Mouse (Mus musculus): Measurements from ENCODE around the gene Scamp3. TPM values are rescaled to one million over a fixed set of nuclear protein-coding genes. Genes with fewer than 3 reads are reported as not detected.

Scamp3 gene
- polyA plus RNA-seq, 1 experiment from 2014 or later, result 128 TPM

DNA sequence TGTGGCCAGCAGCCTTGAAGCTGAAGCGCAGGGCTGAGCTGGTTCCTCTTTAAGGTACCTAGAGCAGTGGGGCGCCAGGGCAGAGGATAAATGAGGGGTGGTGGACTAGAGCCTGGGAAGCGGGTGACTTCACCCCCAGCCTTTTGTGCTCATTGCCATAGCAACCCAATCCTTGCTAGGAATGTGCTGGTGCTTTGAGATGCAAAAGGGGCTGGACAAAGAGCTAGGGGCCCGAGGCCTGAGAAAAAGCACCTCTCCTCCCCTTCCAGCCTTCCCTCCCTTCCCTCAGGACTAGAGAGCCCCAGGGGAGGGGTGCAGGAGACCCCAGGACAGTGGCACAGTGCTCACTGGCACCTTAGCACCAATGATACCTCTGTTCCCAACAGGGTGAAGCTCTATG lies 48.6 kb downstream of the Scamp3 start:
- 10% methylated on average over 4 of the region's 4 CpGs for WGBS
- DNase-seq (ENCODE audit: low spot score), result peak; percentile 74

DNA sequence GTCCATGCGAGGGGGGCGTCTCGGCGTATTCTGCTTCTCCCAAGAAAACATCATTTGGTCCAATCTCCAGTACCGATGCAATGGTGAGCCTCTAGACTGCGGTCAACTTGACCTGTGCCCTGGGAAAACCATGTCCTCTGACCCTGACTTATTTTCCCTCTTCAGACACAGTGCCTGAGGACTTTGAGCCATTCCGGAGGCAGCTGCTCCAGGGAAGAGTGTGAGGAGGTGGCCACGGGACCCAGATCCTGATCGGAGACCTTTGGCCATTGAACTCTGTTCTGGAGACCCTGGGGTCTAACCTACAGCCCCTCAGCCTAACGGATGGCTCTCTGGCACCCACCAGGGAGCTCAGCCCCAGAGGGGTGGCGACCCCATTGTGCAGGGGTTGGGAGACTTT lies 49.1 kb downstream of the Scamp3 start:
- WGBS, result 8% methylated on average over 11 of the region's 11 CpGs
- Histone ChIP-seq H3K9me3 (ENCODE audit: control insufficient read depth, low read length) (no peaks in the 10 kb centered on the region), H3K36me3 (replicated peaks; ENCODE audit: control insufficient read depth, insufficient read depth) (no peaks in the 10 kb centered on the region; the same call in 1 of the 2 replicates), H3K4me2 (replicated peaks) (peak overlapping the region; percentile 56), H3K4me1 (replicated peaks; ENCODE audit: control insufficient read depth, insufficient read depth, low read length) (peaks cover 35% of the 10 kb centered on the region), H3K27me3 (ENCODE audit: control insufficient read depth, insufficient read depth, low read length) (no peaks in the 10 kb centered on the region), H3K9ac (peak overlapping the region; percentile 66), H3K27ac (peak overlapping the region; percentile 81), H3K4me3 (replicated peaks; ENCODE audit: low read length) (peak overlapping the region; percentile 38)
- DNase-seq (ENCODE audit: low spot score), result no peak
- no peak for ATAC-seq (ENCODE audit: low FRiP score)

More for the DNA sequence above, 48.6 kb downstream of the Scamp3 start:
- no peaks in the 10 kb centered on the region for H3K27me3 ChIP-seq (ENCODE audit: control insufficient read depth, insufficient read depth, low read length)
- peak overlapping the region; percentile 38 for H3K4me3 ChIP-seq (replicated peaks; ENCODE audit: low read length)
- peak overlapping the region; percentile 66 for H3K9ac ChIP-seq
- peak; percentile 69 for ATAC-seq (ENCODE audit: low FRiP score)
- H3K4me1 ChIP-seq (replicated peaks; ENCODE audit: control insufficient read depth, insufficient read depth, low read length), result peaks cover 35% of the 10 kb centered on the region
- no peaks in the 10 kb centered on the region; the same call in 1 of the 2 replicates for H3K36me3 ChIP-seq (replicated peaks; ENCODE audit: control insufficient read depth, insufficient read depth)
- H3K4me2 ChIP-seq (replicated peaks), result peak overlapping the region; percentile 56
- H3K27ac ChIP-seq, result peak overlapping the region; percentile 81
- H3K9me3 ChIP-seq (ENCODE audit: control insufficient read depth, low read length), result no peaks in the 10 kb centered on the region

DNA sequence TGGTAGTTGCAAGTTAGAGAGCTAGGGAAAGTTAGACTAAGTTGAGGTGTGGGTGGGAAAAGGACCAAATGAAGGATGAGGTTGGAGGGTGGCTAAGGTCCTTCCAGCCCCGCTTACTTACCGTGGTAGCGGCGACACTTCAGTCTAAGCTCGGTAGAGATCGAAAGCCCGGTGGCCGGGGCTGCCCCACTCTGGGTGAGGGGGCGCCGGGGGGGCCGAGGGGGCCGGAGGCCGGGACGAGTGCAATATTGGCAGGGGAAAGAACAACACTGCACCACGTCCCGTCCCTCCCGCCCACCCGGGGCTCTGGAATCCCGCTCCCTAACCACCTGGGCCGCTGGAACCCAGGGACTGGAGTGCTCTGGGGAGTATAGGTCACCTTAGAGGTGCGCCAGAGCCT lies 49.6 kb downstream of the Scamp3 start, which contains the start of gene Mtx1:
Gene Mtx1, minus strand, starts transcription at position 189 of the 400 bp plus-strand sequence.
- H3K9me3 ChIP-seq (ENCODE audit: control insufficient read depth, low read length), result no peaks in the 10 kb centered on the region
- peaks cover 35% of the 10 kb centered on the region for H3K4me1 ChIP-seq (replicated peaks; ENCODE audit: control insufficient read depth, insufficient read depth, low read length)
- no peak for ATAC-seq (ENCODE audit: low FRiP score)
- peak within 1 kb of the TSS; percentile 56 for H3K4me2 ChIP-seq (replicated peaks)
- H3K27ac ChIP-seq, result peak within 1 kb of the TSS; percentile 81
- H3K9ac ChIP-seq, result peak within 1 kb of the TSS; percentile 66
- peak within 1 kb of the TSS; percentile 38 for H3K4me3 ChIP-seq (replicated peaks; ENCODE audit: low read length)
- no peak for DNase-seq (ENCODE audit: low spot score)
- H3K27me3 ChIP-seq (ENCODE audit: control insufficient read depth, insufficient read depth, low read length), result no peaks in the 10 kb centered on the region
- WGBS, result 3% methylated on average over 21 of the region's 21 CpGs
- no peaks in the 10 kb centered on the region; the same call in 1 of the 2 replicates for H3K36me3 ChIP-seq (replicated peaks; ENCODE audit: control insufficient read depth, insufficient read depth)

DNA sequence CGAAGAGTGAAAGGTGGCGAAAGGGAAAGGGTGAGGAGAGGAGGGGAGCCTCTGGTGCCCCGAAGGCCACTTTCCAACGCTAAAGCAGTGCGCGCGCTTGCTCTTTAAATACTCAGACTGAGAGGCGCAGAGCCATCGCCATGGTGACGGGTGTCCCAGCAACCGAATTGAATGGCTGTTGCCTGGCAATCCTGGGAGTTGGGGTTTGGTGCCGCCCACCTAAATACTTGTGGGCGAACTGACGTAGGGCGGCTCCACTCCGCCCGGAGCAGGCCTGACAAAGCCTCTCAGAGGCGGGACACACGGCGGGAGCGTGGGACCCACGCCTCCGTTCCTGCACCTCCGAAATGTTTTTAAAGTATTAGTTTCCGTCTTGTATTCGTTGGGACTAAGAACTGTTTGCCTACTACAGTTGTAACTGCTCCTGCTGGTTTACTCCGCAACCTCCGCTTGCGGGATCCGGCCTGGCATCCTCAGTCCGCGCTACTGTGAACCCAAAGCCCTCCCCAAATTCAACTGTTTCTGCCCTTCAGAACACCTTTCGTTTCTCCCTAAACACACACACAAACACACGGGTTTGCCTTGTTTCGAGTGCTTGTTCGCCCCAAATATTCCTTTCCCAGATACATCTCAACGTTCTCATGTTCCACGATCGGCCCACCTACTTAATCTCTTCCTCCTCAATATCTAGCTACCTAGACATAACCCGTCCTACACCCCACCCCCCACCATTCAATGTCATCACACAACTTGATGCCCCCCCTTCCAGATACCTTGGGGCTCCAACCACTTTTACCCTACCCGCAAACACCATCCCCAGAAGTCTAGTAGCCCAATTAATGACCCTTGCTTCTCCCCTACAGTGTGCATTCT lies 50.3 kb downstream of the Scamp3 start:
- no peaks in the 10 kb centered on the region for H3K27me3 ChIP-seq (ENCODE audit: control insufficient read depth, insufficient read depth, low read length)
- peak overlapping the region; percentile 81 for H3K27ac ChIP-seq
- H3K9me3 ChIP-seq (ENCODE audit: control insufficient read depth, low read length), result no peaks in the 10 kb centered on the region
- ATAC-seq (ENCODE audit: low FRiP score), result peak; percentile 67
- H3K4me3 ChIP-seq (replicated peaks; ENCODE audit: low read length), result peak overlapping the region; percentile 38
- peak overlapping the region; percentile 56 for H3K4me2 ChIP-seq (replicated peaks)
- WGBS, result 2% methylated on average over 41 of the region's 41 CpGs
- peaks cover 35% of the 10 kb centered on the region for H3K4me1 ChIP-seq (replicated peaks; ENCODE audit: control insufficient read depth, insufficient read depth, low read length)
- H3K36me3 ChIP-seq (replicated peaks; ENCODE audit: control insufficient read depth, insufficient read depth), result no peaks in the 10 kb centered on the region
- peak; percentile 90 for DNase-seq (ENCODE audit: low spot score)
- H3K9ac ChIP-seq, result peak overlapping the region; percentile 66

DNA sequence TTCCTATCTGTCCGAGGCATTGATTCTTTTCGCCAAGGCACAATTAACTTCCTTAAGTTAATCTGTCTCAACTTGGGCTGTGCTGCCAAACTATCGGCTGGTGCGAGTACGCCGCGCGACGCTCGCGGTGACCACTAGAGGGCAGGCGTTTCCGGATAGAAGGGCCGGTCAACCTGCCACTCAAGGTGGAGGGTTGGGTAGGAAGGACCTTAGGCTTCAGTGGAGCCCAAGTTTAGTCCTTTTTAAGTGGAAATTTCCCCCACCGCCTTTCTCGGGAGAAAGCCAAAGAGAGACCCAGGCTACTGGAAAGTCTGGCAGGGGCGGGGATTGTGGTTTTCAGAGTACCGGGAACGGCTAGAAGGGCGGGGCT lies 50.9 kb downstream of the Scamp3 start:
- no peaks in the 10 kb centered on the region for H3K27me3 ChIP-seq (ENCODE audit: control insufficient read depth, insufficient read depth, low read length)
- peaks cover 35% of the 10 kb centered on the region for H3K4me1 ChIP-seq (replicated peaks; ENCODE audit: control insufficient read depth, insufficient read depth, low read length)
- ATAC-seq (ENCODE audit: low FRiP score), result no peak
- peaks cover 3% of the 10 kb centered on the region; the same call in 1 of the 2 replicates for H3K36me3 ChIP-seq (replicated peaks; ENCODE audit: control insufficient read depth, insufficient read depth)
- peak overlapping the region; percentile 51; the same call in 1 of the 2 replicates for H3K27ac ChIP-seq
- peak; percentile 89 for DNase-seq (ENCODE audit: low spot score)
- under 1% methylated on average over 20 of the region's 20 CpGs for WGBS
- H3K9ac ChIP-seq, result peak overlapping the region; percentile 18; the same call in 1 of the 2 replicates
- peak overlapping the region; percentile 56 for H3K4me2 ChIP-seq (replicated peaks)
- H3K9me3 ChIP-seq (ENCODE audit: control insufficient read depth, low read length), result no peaks in the 10 kb centered on the region
- H3K4me3 ChIP-seq (replicated peaks; ENCODE audit: low read length), result peak overlapping the region; percentile 38

DNA sequence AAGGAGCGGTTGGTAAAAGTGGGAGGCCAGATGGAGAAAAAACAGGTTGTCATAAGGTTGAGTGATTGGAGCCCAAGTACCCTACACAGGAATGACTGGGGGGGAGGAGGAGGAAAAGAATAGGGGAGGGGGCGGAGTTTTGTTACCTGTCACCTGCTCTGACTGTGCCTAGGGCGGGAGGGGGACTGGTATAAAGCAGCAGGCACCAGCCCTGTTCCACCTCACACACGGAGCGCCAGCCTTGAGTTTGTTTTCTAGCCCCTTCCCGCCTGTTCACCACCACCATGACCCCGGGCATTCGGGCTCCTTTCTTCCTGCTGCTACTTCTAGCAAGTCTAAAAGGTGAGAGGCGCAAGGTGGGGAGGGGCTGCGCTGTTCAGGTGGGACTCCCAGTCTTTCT lies 51.6 kb downstream of the Scamp3 start, which contains the start of gene Muc1:
Gene Muc1, plus strand, starts transcription at position 222 of the 400 bp plus-strand sequence.
- Histone ChIP-seq H3K27ac (peak within 1 kb of the TSS; percentile 51), H3K4me1 (replicated peaks; ENCODE audit: control insufficient read depth, insufficient read depth, low read length) (peaks cover 35% of the 10 kb centered on the region), H3K36me3 (replicated peaks; ENCODE audit: control insufficient read depth, insufficient read depth) (peaks cover 10% of the 10 kb centered on the region), H3K4me2 (replicated peaks) (peak within 1 kb of the TSS; percentile 56), H3K9ac (peak within 1 kb of the TSS; percentile 18; the same call in 1 of the 2 replicates), H3K4me3 (replicated peaks; ENCODE audit: low read length) (peak within 1 kb of the TSS; percentile 38), H3K9me3 (ENCODE audit: control insufficient read depth, low read length) (no peaks in the 10 kb centered on the region), H3K27me3 (ENCODE audit: control insufficient read depth, insufficient read depth, low read length) (no peaks in the 10 kb centered on the region)
- no peak for ATAC-seq (ENCODE audit: low FRiP score)
- DNase-seq (ENCODE audit: low spot score), result no peak
- WGBS, result 35% methylated on average over 10 of the region's 10 CpGs

GRCm38 (mm10) chr3:89229276-89229675 lies 52.0 kb downstream of the Scamp3 start:
- H3K9me3 ChIP-seq (ENCODE audit: control insufficient read depth, low read length), result no peaks in the 10 kb centered on the region
- no peak overlapping the region for H3K27ac ChIP-seq
- no peak overlapping the region for H3K9ac ChIP-seq
- H3K4me1 ChIP-seq (replicated peaks; ENCODE audit: control insufficient read depth, insufficient read depth, low read length), result peaks cover 31% of the 10 kb centered on the region
- H3K4me3 ChIP-seq (replicated peaks; ENCODE audit: low read length), result no peak overlapping the region
- DNase-seq (ENCODE audit: low spot score) (no peak), ATAC-seq (ENCODE audit: low FRiP score) (no peak)
- H3K36me3 ChIP-seq (replicated peaks; ENCODE audit: control insufficient read depth, insufficient read depth), result peaks cover 14% of the 10 kb centered on the region
- no peak overlapping the region for H3K4me2 ChIP-seq (replicated peaks)
- 59% methylated on average over 4 of the region's 4 CpGs for WGBS
- no peaks in the 10 kb centered on the region for H3K27me3 ChIP-seq (ENCODE audit: control insufficient read depth, insufficient read depth, low read length)

GRCm38 (mm10) chr3:89230561-89230960 lies 53.3 kb downstream of the Scamp3 start:
- WGBS, result 92% methylated on average over 2 of the region's 2 CpGs
- no peak overlapping the region for H3K4me2 ChIP-seq (replicated peaks)
- H3K27me3 ChIP-seq (ENCODE audit: control insufficient read depth, insufficient read depth, low read length), result no peaks in the 10 kb centered on the region
- no peak for DNase-seq (ENCODE audit: low spot score)
- no peak overlapping the region for H3K4me3 ChIP-seq (replicated peaks; ENCODE audit: low read length)
- H3K4me1 ChIP-seq (replicated peaks; ENCODE audit: control insufficient read depth, insufficient read depth, low read length), result peaks cover 19% of the 10 kb centered on the region
- no peak overlapping the region for H3K27ac ChIP-seq
- H3K9ac ChIP-seq, result no peak overlapping the region
- peaks cover 27% of the 10 kb centered on the region for H3K36me3 ChIP-seq (replicated peaks; ENCODE audit: control insufficient read depth, insufficient read depth)
- no peaks in the 10 kb centered on the region for H3K9me3 ChIP-seq (ENCODE audit: control insufficient read depth, low read length)
- no peak for ATAC-seq (ENCODE audit: low FRiP score)

- Histone ChIP-seq H3K4me1 (replicated peaks; ENCODE audit: control insufficient read depth, insufficient read depth, low read length) (peaks cover 15% of the 10 kb centered on the region), H3K9ac (no peak overlapping the region), H3K27ac (no peak overlapping the region), H3K4me3 (replicated peaks; ENCODE audit: low read length) (no peak overlapping the region), H3K36me3 (replicated peaks; ENCODE audit: control insufficient read depth, insufficient read depth) (peaks cover 35% of the 10 kb centered on the region), H3K4me2 (replicated peaks) (no peak overlapping the region), H3K27me3 (ENCODE audit: control insufficient read depth, insufficient read depth, low read length) (no peaks in the 10 kb centered on the region), H3K9me3 (ENCODE audit: control insufficient read depth, low read length) (no peaks in the 10 kb centered on the region)
- 83% methylated on average over 7 of the region's 7 CpGs for WGBS
- ATAC-seq (ENCODE audit: low FRiP score), result no peak
- DNase-seq (ENCODE audit: low spot score), result no peak
Measured at GRCm38 (mm10) chr3:89231345-89231744, 54.1 kb downstream of the Scamp3 start.
